13 mouse cellular contexts compared by ENCODE assay signal in the genomic region with DNA sequence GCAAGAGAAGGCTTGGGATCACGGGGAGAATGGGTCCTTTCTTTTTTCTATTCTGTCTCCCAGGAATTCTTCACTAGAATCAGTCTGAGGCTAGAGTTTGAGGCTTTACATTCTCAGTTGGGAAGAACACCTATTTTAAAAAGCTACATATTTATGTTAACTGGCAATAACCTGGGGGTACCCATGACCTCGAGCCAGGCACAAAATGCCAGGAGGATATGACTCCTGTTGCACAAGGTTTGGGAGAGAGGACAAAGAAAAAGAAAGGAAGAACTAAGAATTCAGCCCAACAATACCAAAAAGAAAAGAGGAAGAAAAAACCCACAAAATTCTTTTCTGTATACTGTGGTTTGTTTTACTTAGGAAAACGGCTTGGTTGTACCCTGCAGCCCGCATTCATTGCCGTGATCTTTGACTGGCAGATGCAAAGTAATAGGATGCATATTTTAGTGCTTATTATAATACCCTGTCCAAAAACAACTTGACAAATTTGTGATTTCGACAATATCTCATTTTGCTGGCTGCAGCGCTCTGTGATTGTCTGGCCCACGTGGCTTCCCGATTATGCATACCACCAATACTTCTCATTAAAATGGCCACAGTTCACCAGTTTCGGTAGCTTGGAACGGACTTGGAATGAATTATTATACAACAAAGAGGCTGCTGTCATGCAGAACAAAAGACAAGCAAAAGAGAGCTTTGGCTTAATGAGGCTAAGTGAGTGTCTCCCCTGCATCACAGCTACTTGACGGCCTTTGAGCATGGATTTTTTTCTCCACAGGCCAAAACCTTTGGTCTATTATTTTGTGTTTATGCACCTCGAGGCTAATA.
DNase-seq lines count a peak whose midpoint lies in the region; ATAC-seq lines count a peak whose summit lies in the region.
"Had no signal": no experiment of that assay in that cellular context is flagged by ENCODE, and none has a peak within 500 bp of the region (broad histone marks: within the 10 kb centered on the region; RNA-seq: fewer than 3 reads in every experiment).

No protein-coding gene starts in this region.

- no peak overlapping the region for H3K4me2 ChIP-seq in liver, embryonic 12.5 days
- H3K4me2 ChIP-seq: lung, embryonic 15.5 days had no signal

- ATAC-seq in liver, embryonic 12.5 days, result no peak

- no peaks in the 10 kb centered on the region for H3K4me1 ChIP-seq in liver, embryonic 12.5 days
- H3K4me1 ChIP-seq: lung, embryonic 15.5 days had no signal

- H3K27ac ChIP-seq in liver, embryonic 12.5 days, result no peak overlapping the region
- H3K27ac ChIP-seq: lung, embryonic 15.5 days had no signal

- DNase-seq in right cerebral cortex, postnatal 10 days (ENCODE audit: low spot score in 2 of 2), result peak; percentile 43 to 54
- DNase-seq in right cerebral cortex, postnatal 36 days (ENCODE audit: low spot score in 2 of 2), result no peak
- DNase-seq in frontal cortex, postnatal 36 days (ENCODE audit: low spot score in 2 of 2), result peak; percentile 9 to 17
- DNase-seq in left cerebral cortex, postnatal 25 days (ENCODE audit: low spot score in 2 of 2), result peak; percentile 14 to 44
- peak; percentile 51 for DNase-seq in telencephalon, adult 2 months (ENCODE audit: low read depth, low spot score)
- no peak for DNase-seq in kidney, adult 11 months
- DNase-seq in kidney, postnatal 36 days, result no peak
- DNase-seq: cerebellum, adult 11-12 months; kidney, adult 8-10 months had no signal

- no peaks in the 10 kb centered on the region for H3K36me3 ChIP-seq in liver, embryonic 12.5 days
- H3K36me3 ChIP-seq: lung, embryonic 15.5 days had no signal

- H3K4me3 ChIP-seq in liver, embryonic 12.5 days, result no peak overlapping the region
- H3K4me3 ChIP-seq: erythroblast, embryonic 14.5 days; lung, embryonic 15.5 days had no signal

- intact Hi-C loops in left cerebral cortex, postnatal 25 days (cut with DNase I), result no loop called here

- no peak overlapping the region for H3K9ac ChIP-seq in liver, embryonic 12.5 days
- H3K9ac ChIP-seq: lung, embryonic 15.5 days had no signal

- H3K9me3 ChIP-seq in liver, embryonic 12.5 days (replicated peaks), result no peaks in the 10 kb centered on the region
- H3K9me3 ChIP-seq: lung, embryonic 15.5 days had no signal

- H3K27me3 ChIP-seq in liver, embryonic 12.5 days (replicated peaks), result no peaks in the 10 kb centered on the region
- H3K27me3 ChIP-seq: CH12.LX; lung, embryonic 15.5 days had no signal

- 63% methylated on average over 13 of the region's 13 CpGs for WGBS in liver, embryonic 12.5 days (ENCODE audit: insufficient replicate concordance)

Comparison
In these comparisons a context has a peak if more than half of its experiments do, and no peak if none do; other contexts are left out.
1. DNase-seq: peak in right cerebral cortex, postnatal 10 days (2 of 2), frontal cortex, postnatal 36 days (2 of 2), left cerebral cortex, postnatal 25 days (2 of 2) and telencephalon, adult 2 months (single experiment); none in right cerebral cortex, postnatal 36 days (0 of 2), kidney, adult 11 months (single experiment) and kidney, postnatal 36 days (0 of 2).